Mouse (Mus musculus): ENCODE measurements around the gene Anxa7.

Anxa7 gene

DNA sequence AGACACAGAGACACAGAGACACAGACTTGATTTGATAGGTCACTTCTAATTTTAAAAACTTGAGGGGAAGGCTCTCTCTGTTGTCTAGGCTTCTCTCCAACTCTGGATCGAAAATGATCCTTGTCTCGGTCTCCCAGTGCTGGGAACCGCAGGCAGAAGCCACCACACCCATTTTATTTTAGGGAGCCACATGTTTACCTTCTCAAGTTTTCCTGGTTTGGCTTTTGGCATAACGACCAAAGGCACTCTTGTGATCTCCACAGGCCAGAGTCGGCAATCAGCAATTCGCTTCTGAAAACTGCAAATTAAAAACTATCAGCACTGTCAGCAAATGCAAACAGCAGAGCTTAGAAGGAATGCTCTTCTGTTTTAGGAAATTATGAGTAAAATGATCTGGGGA lies 48.2 kb downstream of the Anxa7 start:
- DNase-seq: no peak

GRCm38 (mm10) chr14:20429833-20430232 lies 50.1 kb downstream of the Anxa7 start:
- no peak for DNase-seq

- DNase-seq: no peak
Measured at GRCm38 (mm10) chr14:20428593-20428992, 51.3 kb downstream of the Anxa7 start.

- no peak for DNase-seq
Measured at GRCm38 (mm10) chr14:20423046-20423445, 56.9 kb downstream of the Anxa7 start.

GRCm38 (mm10) chr14:20422257-20422656 lies 57.7 kb downstream of the Anxa7 start:
- DNase-seq: no peak
